Mouse (Mus musculus) layer of hippocampus, postnatal 10 days (tissue): ENCODE measurements around the gene Elobl. TPM values are rescaled to one million over a fixed set of nuclear protein-coding genes. Genes with fewer than 3 reads are reported as not detected.

ENCODE experiments used
- DNase-seq, 2 experiments: peaks; one replicate each; pipeline ENCODE4 v3.0.0; 2021; ENCODE audit warnings: low spot score in 2 of 2
- total RNA-seq, 2 experiments: library from RNA; stranded (reverse); gene quantifications; 2 replicates each; pipeline ENCODE4 v1.2.3; 2021

The Elobl gene
- total RNA-seq, 2 experiments from 2014 or later: not detected

- DNase-seq: no peak
These were observed 22.2 kb upstream of the Elobl start for GRCm38 (mm10) chr11:88988956-88989355.

GRCm38 (mm10) chr11:88986616-88987015 is 19.9 kb upstream of the Elobl start:
- no peak for DNase-seq

GRCm38 (mm10) chr11:88981337-88981736 is 14.6 kb upstream of the Elobl start:
- DNase-seq: no peak

GRCm38 (mm10) chr11:88977188-88977587 is 10.5 kb upstream of the Elobl start:
- no peak for DNase-seq

- DNase-seq: no peak
These were observed 9.6 kb upstream of the Elobl start for GRCm38 (mm10) chr11:88976320-88976719.

GRCm38 (mm10) chr11:88973776-88974701 is 7.3 kb upstream of the Elobl start:
- peak; percentile 94 to 96 for DNase-seq

GRCm38 (mm10) chr11:88970202-88970732 is 3.5 kb upstream of the Elobl start, which contains the start of gene Coil:
TSS of gene Coil (plus strand) at chr11:88970252.
- DNase-seq: no peak

- no peak for DNase-seq
These were observed 7.9 kb downstream of the Elobl start for GRCm38 (mm10) chr11:88958851-88959250.

- peak; percentile 96 to 97 for DNase-seq
These were observed 11.3 kb downstream of the Elobl start, which contains the start of gene Scpep1 for GRCm38 (mm10) chr11:88955217-88955969. TSS of gene Scpep1 (minus strand) at chr11:88955465.

- no peak for DNase-seq
These were observed 11.9 kb downstream of the Elobl start for GRCm38 (mm10) chr11:88954803-88955202.

GRCm38 (mm10) chr11:88953582-88953981 is 13.1 kb downstream of the Elobl start:
- DNase-seq: no peak

- no peak for DNase-seq
These were observed 14.6 kb downstream of the Elobl start for GRCm38 (mm10) chr11:88952117-88952516.

- no peak for DNase-seq
These were observed 15.2 kb downstream of the Elobl start for GRCm38 (mm10) chr11:88951576-88951975.

- no peak for DNase-seq
These were observed 16.0 kb downstream of the Elobl start for GRCm38 (mm10) chr11:88950640-88951250.

GRCm38 (mm10) chr11:88949802-88950639 is 16.7 kb downstream of the Elobl start:
- DNase-seq: no peak

- DNase-seq: no peak
These were observed 17.8 kb downstream of the Elobl start for GRCm38 (mm10) chr11:88948896-88949295.

GRCm38 (mm10) chr11:88945971-88946585 is 20.7 kb downstream of the Elobl start:
- DNase-seq: no peak

- DNase-seq: no peak
These were observed 25.2 kb downstream of the Elobl start for GRCm38 (mm10) chr11:88941489-88941888.

GRCm38 (mm10) chr11:88939634-88940033 is 27.1 kb downstream of the Elobl start:
- DNase-seq: no peak

- DNase-seq: no peak
These were observed 28.0 kb downstream of the Elobl start for GRCm38 (mm10) chr11:88938770-88939169.
